Mouse (Mus musculus) liver, embryonic 13.5 days (tissue): ENCODE data around the gene Acin1. TPM values are rescaled to one million over a fixed set of nuclear protein-coding genes. Genes with fewer than 3 reads are reported as not detected.
A peak's percentile ranks its signal among the peaks of the same experiment; 100 is the strongest.

Source experiments
- ATAC-seq: fragments of 200-750 bp; cut with Nextera tagmentation; 2 replicates; pipeline ENCODE4 v1.8.0; 2017; ENCODE audit warnings: low read depth, mild to moderate bottlenecking, moderate number of reproducible peaks, moderate library complexity
- DNase-seq: peaks from one replicate; pipeline ENCODE4 v3.0.0; 2022
- H3K27ac ChIP-seq: fragments of 300-500 bp; sonication (generic); 2 replicates; pipeline ENCODE4 v1.5.1; 2015; ENCODE audit warnings: moderate library complexity, mild to moderate bottlenecking, inconsistent platforms
- H3K27me3 ChIP-seq: fragments of 300-500 bp; sonication (generic); 2 replicates; pipeline ENCODE4 v1.6.1; 2015; ENCODE audit warnings: mild to moderate bottlenecking, inconsistent platforms
- H3K36me3 ChIP-seq: fragments of 300-500 bp; sonication (generic); 2 replicates; pipeline ENCODE4 v1.6.1; 2015; ENCODE audit warnings: mild to moderate bottlenecking, inconsistent platforms
- H3K4me1 ChIP-seq: fragments of 300-500 bp; sonication (generic); replicated peaks from 2 replicates; pipeline ENCODE4 v1.6.1; 2015; ENCODE audit warnings: inconsistent platforms
- H3K4me2 ChIP-seq: fragments of 300-500 bp; sonication (generic); 2 replicates; pipeline ENCODE4 v1.6.1; 2015; ENCODE audit warnings: inconsistent platforms, mild to moderate bottlenecking, moderate library complexity
- H3K4me3 ChIP-seq: fragments of 300-500 bp; sonication (generic); replicated peaks from 2 replicates; pipeline ENCODE4 v1.5.1; 2015; ENCODE audit warnings: mild to moderate bottlenecking, inconsistent platforms
- H3K9ac ChIP-seq: fragments of 300-500 bp; sonication (generic); 2 replicates; pipeline ENCODE4 v1.6.1; 2015; ENCODE audit warnings: mild to moderate bottlenecking, inconsistent platforms
- H3K9me3 ChIP-seq: fragments of 300-500 bp; sonication (generic); replicated peaks from 2 replicates; pipeline ENCODE4 v1.6.1; 2016; ENCODE audit warnings: inconsistent platforms
- WGBS: fragments of 180-500 bp; shearing (Covaris S2); methylation state at CpG from one replicate; pipeline ENCODE4 v1.1.7; 2015; ENCODE audit not compliant: insufficient replicate concordance; 5-methylcytosine and 5-hydroxymethylcytosine counted together
- polyA plus RNA-seq: library from polyadenylated mRNA; unstranded; fragments of >200 nt; fragmentation: Nextera tagmentation; extraction: Ambion mirVana; gene quantifications from 2 replicates; pipeline ENCODE4 v1.2.1, GENCODE M21; 2015

The Acin1 gene
- 62.5 and 68.7 TPM in 2 replicates for polyA plus RNA-seq

DNA sequence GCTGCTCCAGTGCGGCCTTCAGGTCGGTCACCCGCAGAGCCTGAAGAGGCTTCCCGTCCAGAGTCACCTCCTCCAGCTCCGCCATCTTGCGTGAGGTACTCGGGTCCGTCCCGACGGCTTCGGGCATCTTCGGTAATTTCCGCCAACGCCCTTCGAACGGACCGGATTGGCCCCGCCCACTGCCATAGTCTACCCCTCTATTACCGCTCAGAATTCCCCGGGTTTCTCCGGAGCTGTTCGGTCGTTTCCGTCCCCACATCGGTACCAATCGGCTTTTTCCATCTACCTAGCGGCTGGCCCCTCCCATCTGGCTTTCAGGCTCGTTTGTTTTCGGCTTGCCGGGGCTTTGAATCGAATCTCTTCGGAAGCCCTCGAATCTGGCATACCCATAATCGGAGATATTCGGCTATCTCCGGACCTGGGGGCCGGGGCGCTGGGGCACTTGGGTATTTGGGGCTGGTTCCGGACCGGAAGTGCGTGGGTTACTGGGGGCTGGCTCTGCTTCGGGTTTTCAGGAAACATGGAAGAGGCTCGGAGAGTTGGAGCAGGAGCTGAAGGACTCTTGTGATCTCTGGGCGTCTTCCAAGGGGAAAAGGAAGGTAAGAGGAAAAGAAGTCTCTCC lies at the start of gene Acin1:
Gene Acin1 (minus strand): TSS at position 410 of the 622 bp plus-strand sequence.
- H3K4me3 ChIP-seq: peak within 1 kb of the TSS; percentile 78
- ATAC-seq (peak; percentile 89), DNase-seq (peak; percentile 99)
- H3K9ac ChIP-seq: peak within 1 kb of the TSS; percentile 91
- peaks cover 55% of the 10 kb centered on the region for H3K4me1 ChIP-seq
- H3K4me2 ChIP-seq: peak within 1 kb of the TSS; percentile 71
- peaks cover 55% of the 10 kb centered on the region for H3K36me3 ChIP-seq
- no peaks in the 10 kb centered on the region for H3K27me3 ChIP-seq
- under 1% methylated on average over 44 of the region's 44 CpGs for WGBS
- peak within 1 kb of the TSS; percentile 99 for H3K27ac ChIP-seq
- H3K9me3 ChIP-seq: no peaks in the 10 kb centered on the region

DNA sequence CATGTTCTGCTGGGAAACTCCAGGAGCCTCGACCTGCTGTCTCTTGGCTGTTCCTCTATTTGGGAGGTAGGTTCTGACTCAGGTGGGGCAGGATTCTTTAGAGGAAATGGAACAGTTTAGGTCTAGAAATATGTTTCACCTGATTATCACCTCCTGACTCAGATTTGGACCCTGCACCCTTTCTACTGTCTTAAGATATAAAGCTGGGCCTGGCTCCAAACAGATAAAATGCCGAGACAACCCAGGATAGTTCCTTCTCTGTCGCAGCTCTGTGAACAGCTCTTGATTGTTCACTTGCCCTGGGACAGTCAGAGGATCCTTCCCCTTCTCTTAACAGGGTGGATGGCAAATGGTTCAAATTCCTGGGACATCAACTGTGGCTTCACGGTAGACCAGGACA lies 48.5 kb upstream of the Acin1 start:
- no peak overlapping the region for H3K4me2 ChIP-seq
- H3K4me1 ChIP-seq: no peaks in the 10 kb centered on the region
- no peak overlapping the region for H3K27ac ChIP-seq
- no peaks in the 10 kb centered on the region for H3K36me3 ChIP-seq
- no peaks in the 10 kb centered on the region for H3K9me3 ChIP-seq
- 40% methylated on average over 4 of the region's 4 CpGs for WGBS
- H3K4me3 ChIP-seq: no peak overlapping the region
- ATAC-seq: no peak
- no peak for DNase-seq
- no peak overlapping the region for H3K9ac ChIP-seq
- no peaks in the 10 kb centered on the region for H3K27me3 ChIP-seq

GRCm38 (mm10) chr14:54734004-54734403 lies 47.3 kb upstream of the Acin1 start:
- Histone ChIP-seq H3K4me1 (no peaks in the 10 kb centered on the region), H3K27ac (no peak overlapping the region), H3K27me3 (no peaks in the 10 kb centered on the region), H3K4me3 (no peak overlapping the region), H3K36me3 (no peaks in the 10 kb centered on the region), H3K9ac (no peak overlapping the region), H3K4me2 (no peak overlapping the region), H3K9me3 (no peaks in the 10 kb centered on the region)
- ATAC-seq (no peak), DNase-seq (no peak)
- 62% methylated on average over 4 of the region's 4 CpGs for WGBS

DNA sequence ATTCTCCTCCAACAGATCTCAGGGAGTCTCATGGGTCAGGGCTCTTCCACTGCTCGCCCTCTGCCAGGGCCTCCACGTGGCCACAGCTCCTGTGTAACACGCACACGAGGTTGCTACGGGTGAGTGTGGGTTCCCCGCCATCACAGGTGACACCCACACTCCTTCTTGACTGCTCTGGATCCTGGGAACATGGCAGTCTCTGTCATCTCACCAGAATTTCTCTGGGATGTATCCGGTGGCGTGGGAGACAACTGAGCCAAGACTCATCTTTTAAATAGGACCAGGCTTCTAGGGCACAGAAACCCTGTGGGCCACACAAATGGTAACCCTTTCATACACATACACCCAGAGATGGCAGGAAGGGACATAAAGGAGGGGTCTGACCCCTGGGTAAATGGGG lies 45.5 kb upstream of the Acin1 start:
- DNase-seq: no peak
- Histone ChIP-seq H3K4me3 (no peak overlapping the region), H3K9me3 (no peaks in the 10 kb centered on the region), H3K36me3 (no peaks in the 10 kb centered on the region), H3K9ac (no peak overlapping the region), H3K27me3 (no peaks in the 10 kb centered on the region), H3K4me2 (no peak overlapping the region), H3K4me1 (no peaks in the 10 kb centered on the region), H3K27ac (no peak overlapping the region)
- 69% methylated on average over 8 of the region's 8 CpGs for WGBS
- ATAC-seq: no peak

- Histone ChIP-seq H3K4me3 (no peak overlapping the region), H3K36me3 (no peaks in the 10 kb centered on the region), H3K27me3 (no peaks in the 10 kb centered on the region), H3K4me2 (no peak overlapping the region), H3K27ac (no peak overlapping the region), H3K4me1 (no peaks in the 10 kb centered on the region), H3K9ac (no peak overlapping the region), H3K9me3 (no peaks in the 10 kb centered on the region)
- ATAC-seq: no peak
- no peak for DNase-seq
- WGBS: 79% methylated on average over 6 of the region's 6 CpGs
These were observed 43.6 kb upstream of the Acin1 start for GRCm38 (mm10) chr14:54730305-54730704.

DNA sequence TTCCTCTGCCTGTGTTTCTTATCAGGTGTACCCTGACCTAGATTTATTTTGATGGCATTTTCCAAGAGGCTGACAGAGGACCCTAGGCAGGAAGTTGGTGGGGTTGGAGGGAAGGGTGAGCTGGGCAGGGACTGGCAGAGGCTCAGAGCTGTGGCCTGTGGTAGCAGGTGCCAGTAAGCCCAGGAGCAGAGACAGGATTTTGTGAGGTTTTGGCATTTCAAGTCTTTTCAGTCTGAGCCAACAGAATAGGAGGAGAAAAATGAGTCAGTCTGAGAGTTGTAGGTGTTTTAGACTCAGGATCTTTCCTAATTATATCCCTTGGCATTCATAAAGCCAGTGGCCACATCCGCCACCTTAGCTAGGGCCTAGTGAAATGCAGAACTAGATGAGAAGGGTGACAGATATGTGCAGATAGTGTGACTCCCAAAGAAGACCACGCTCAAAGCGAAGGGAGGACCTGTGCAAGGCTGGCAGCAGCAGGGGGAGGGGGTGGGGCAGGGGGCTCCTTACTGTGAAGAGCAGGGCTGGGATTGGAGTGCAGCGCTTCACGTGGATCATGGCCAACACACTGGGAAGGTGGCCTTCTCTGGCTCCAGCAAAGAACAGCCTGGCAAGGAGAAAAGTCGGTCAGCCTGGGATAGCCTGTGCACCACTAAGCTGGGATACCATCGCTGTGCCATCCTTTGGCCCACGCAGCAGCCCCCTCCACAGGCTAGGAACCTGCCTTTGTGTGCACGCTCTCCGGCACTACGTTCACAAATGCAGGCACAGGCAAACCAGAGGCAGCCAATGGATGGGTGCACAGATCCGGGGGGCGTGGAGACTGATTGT lies 42.3 kb upstream of the Acin1 start:
- Histone ChIP-seq H3K9ac (no peak overlapping the region), H3K27me3 (no peaks in the 10 kb centered on the region), H3K9me3 (no peaks in the 10 kb centered on the region), H3K36me3 (no peaks in the 10 kb centered on the region), H3K27ac (no peak overlapping the region), H3K4me1 (peaks cover 3% of the 10 kb centered on the region; the same call in 1 of the 2 replicates), H3K4me3 (no peak overlapping the region), H3K4me2 (no peak overlapping the region)
- WGBS: 72% methylated on average over 13 of the region's 13 CpGs
- DNase-seq: no peak
- no peak for ATAC-seq

- 61% methylated on average over 5 of the region's 5 CpGs for WGBS
- no peak for ATAC-seq
These were observed 40.8 kb upstream of the Acin1 start for GRCm38 (mm10) chr14:54727565-54727964.

DNA sequence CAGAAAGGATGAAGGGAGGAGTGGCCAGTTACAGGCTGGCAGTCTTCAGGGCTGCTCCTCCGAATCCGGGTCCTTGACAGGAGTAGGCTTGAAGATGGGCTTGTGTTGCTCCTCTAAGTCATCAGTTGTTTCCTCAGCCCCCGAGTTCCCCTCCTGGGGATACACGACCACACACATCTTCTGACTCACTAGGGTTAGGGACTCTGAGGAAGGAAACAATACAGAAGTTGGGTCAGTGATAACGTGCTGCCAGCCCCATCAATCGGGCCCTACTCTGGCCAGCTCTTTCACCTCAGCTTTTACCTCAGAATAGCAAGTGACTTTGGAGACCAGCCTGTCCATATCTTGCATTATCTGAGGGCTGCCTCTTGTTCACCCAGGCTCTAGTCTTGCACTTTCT lies 37.3 kb upstream of the Acin1 start:
- no peaks in the 10 kb centered on the region for H3K36me3 ChIP-seq
- H3K9me3 ChIP-seq: no peaks in the 10 kb centered on the region
- WGBS: 18% methylated on average over 6 of the region's 6 CpGs
- H3K27ac ChIP-seq: no peak overlapping the region
- no peaks in the 10 kb centered on the region for H3K27me3 ChIP-seq
- peaks cover 9% of the 10 kb centered on the region; the same call in 1 of the 2 replicates for H3K4me1 ChIP-seq
- DNase-seq: no peak
- no peak for ATAC-seq
- no peak overlapping the region for H3K9ac ChIP-seq
- H3K4me2 ChIP-seq: no peak overlapping the region
- no peak overlapping the region for H3K4me3 ChIP-seq

More at GRCm38 (mm10) chr14:54727565-54727964, 40.8 kb upstream of the Acin1 start:
- no peak for DNase-seq
- Histone ChIP-seq H3K4me2 (no peak overlapping the region), H3K36me3 (no peaks in the 10 kb centered on the region), H3K4me3 (no peak overlapping the region), H3K9ac (no peak overlapping the region), H3K9me3 (no peaks in the 10 kb centered on the region), H3K4me1 (peaks cover 9% of the 10 kb centered on the region; the same call in 1 of the 2 replicates), H3K27me3 (no peaks in the 10 kb centered on the region), H3K27ac (no peak overlapping the region)

- no peak for ATAC-seq
- 67% methylated on average over 10 of the region's 10 CpGs for WGBS
These were observed 35.0 kb upstream of the Acin1 start for GRCm38 (mm10) chr14:54721711-54722110.

DNA sequence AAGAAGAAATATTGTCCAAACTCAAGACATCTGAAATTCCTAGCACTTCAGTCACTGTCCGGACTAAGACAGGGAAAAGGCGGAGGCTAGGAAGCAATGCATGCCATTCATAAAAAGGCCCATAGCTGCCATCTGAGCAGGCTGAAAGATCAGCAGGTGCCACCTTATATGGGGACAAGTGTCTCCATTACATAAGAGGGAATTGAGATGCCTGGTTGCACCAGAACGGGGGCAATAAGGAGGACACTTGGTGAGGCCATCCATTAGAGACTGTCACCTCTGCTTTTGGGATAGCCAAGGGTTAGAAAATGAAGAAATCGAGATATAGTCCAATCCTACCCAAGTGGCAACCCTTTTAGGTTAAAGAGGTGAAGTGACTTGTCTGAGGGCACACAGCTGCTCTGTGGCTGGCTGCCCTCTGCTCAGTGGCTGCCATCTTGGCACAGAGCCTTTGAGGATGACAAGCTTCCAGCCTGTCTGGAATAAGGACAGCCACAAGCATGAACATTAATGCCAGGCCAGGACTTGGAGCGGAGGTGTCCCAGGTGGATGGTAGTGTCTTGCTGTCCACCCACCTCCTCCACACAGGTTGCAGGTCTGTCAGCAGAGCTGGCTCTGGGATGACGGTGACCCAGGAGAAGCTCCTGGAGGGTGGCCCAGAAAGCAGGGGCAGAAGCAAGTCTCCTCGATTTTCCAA lies 34.1 kb upstream of the Acin1 start:
- H3K4me3 ChIP-seq: no peak overlapping the region
- peaks cover 9% of the 10 kb centered on the region; the same call in 1 of the 2 replicates for H3K4me1 ChIP-seq
- no peak for DNase-seq
- H3K36me3 ChIP-seq: no peaks in the 10 kb centered on the region
- 0 out of 2 replicates have a peak, but pooled peaks cover 4% of the 10 kb centered on the region for H3K27me3 ChIP-seq
- H3K4me2 ChIP-seq: no peak overlapping the region
- no peaks in the 10 kb centered on the region for H3K9me3 ChIP-seq
- ATAC-seq: no peak
- no peak overlapping the region for H3K27ac ChIP-seq
- WGBS: 73% methylated on average over 7 of the region's 7 CpGs
- H3K9ac ChIP-seq: no peak overlapping the region

More at GRCm38 (mm10) chr14:54721711-54722110, 35.0 kb upstream of the Acin1 start:
- Histone ChIP-seq H3K36me3 (no peaks in the 10 kb centered on the region), H3K9ac (no peak overlapping the region), H3K27ac (no peak overlapping the region), H3K4me2 (no peak overlapping the region), H3K4me3 (no peak overlapping the region), H3K9me3 (no peaks in the 10 kb centered on the region), H3K4me1 (peaks cover 9% of the 10 kb centered on the region; the same call in 1 of the 2 replicates), H3K27me3 (no peaks in the 10 kb centered on the region)
- no peak for DNase-seq

DNA sequence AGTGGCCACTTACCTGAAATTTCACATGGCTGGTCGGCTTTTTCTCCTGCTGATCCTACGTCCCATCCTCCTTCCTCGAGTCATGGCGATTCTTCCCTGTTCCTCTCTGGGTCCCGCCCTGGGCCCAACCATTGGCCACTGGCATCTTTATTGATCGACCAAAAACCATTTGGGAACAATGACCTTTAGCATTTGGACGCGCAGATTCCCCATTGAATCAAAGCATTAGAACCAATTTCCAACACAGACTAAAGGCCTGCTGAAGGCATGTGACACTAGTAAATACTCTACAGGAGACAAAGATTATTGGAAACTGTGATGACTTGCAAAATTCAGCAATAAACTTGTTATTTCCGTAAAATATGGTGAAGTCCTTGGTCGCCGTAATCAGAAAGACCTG lies 33.3 kb upstream of the Acin1 start:
- H3K4me2 ChIP-seq: no peak overlapping the region
- no peaks in the 10 kb centered on the region for H3K9me3 ChIP-seq
- 0 out of 2 replicates have a peak, but pooled peaks cover 5% of the 10 kb centered on the region for H3K27me3 ChIP-seq
- H3K4me3 ChIP-seq: no peak overlapping the region
- peaks cover 9% of the 10 kb centered on the region for H3K4me1 ChIP-seq
- H3K9ac ChIP-seq: no peak overlapping the region
- DNase-seq (no peak), ATAC-seq (no peak)
- no peaks in the 10 kb centered on the region for H3K36me3 ChIP-seq
- H3K27ac ChIP-seq: no peak overlapping the region
- WGBS: 80% methylated on average over 11 of the region's 11 CpGs
